Mouse (Mus musculus): ENCODE measurements around the gene Cldn14. TPM values are rescaled to one million over a fixed set of nuclear protein-coding genes. Genes with fewer than 3 reads are reported as not detected.

The Cldn14 gene
- polyA plus RNA-seq, 1 experiment, result 1.0 TPM

GRCm38 (mm10) chr16:93947396-93947795 lies 61.2 kb downstream of the Cldn14 start:
- Histone ChIP-seq H3K36me3 (ENCODE audit: control insufficient read depth, insufficient read depth, low read length) (no peaks in the 10 kb centered on the region), H3K27ac (ENCODE audit: control insufficient read depth, insufficient read depth, low read depth, low read length) (no peak overlapping the region; the same call in 1 of the 2 replicates), H3K27me3 (ENCODE audit: control insufficient read depth, insufficient read depth, low read length) (no peaks in the 10 kb centered on the region), H3K4me3 (ENCODE audit: control insufficient read depth, low read depth, low read length) (no peak overlapping the region), H3K4me1 (ENCODE audit: control insufficient read depth, insufficient read depth, low read length) (no peaks in the 10 kb centered on the region)
- TF ChIP-seq CTCF (IDR thresholded peaks at IDR 0.05; ENCODE audit: control insufficient read depth, insufficient read depth, insufficient replicate concordance, low read depth, low read length) (no peak), POLR2A (IDR thresholded peaks at IDR 0.05; ENCODE audit: control insufficient read depth, low read depth, low read length) (no peak)

DNA sequence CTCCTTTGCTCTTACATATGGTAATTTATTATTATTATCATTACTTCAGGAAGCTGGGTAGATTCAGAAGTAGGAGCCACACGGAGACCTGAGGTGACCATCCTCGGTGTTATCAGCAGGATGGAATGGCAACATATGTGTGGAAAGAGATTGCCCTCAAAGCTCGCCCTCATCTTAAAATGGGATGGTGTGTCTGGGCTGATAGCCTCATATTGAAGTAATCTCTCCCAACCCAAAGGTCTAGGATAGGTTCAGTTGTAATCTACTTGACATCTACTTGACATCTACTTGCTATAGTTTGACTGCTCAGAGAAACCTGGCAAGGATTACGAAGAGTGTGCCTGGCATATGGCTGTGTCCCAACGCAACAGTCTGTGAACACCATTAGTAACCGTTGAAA lies 64.3 kb downstream of the Cldn14 start:
- no peak for TF ChIP-seq CTCF (IDR thresholded peaks at IDR 0.05; ENCODE audit: control insufficient read depth, insufficient read depth, insufficient replicate concordance, low read depth, low read length)
- TF ChIP-seq POLR2A (IDR thresholded peaks at IDR 0.05; ENCODE audit: control insufficient read depth, low read depth, low read length), result no peak
- H3K4me3 ChIP-seq (ENCODE audit: control insufficient read depth, low read depth, low read length), result no peak overlapping the region

GRCm38 (mm10) chr16:93942796-93943502 lies 65.7 kb downstream of the Cldn14 start:
- H3K27ac ChIP-seq (ENCODE audit: control insufficient read depth, insufficient read depth, low read depth, low read length), result no peak overlapping the region
- TF ChIP-seq CTCF (IDR thresholded peaks at IDR 0.05; ENCODE audit: control insufficient read depth, insufficient read depth, insufficient replicate concordance, low read depth, low read length) (no peak), POLR2A (IDR thresholded peaks at IDR 0.05; ENCODE audit: control insufficient read depth, low read depth, low read length) (no peak)
- H3K4me3 ChIP-seq (ENCODE audit: control insufficient read depth, low read depth, low read length), result no peak overlapping the region
- no peaks in the 10 kb centered on the region; the same call in 1 of the 2 replicates for H3K4me1 ChIP-seq (ENCODE audit: control insufficient read depth, insufficient read depth, low read length)
- H3K27me3 ChIP-seq (ENCODE audit: control insufficient read depth, insufficient read depth, low read length), result no peaks in the 10 kb centered on the region
- H3K36me3 ChIP-seq (ENCODE audit: control insufficient read depth, insufficient read depth, low read length), result no peaks in the 10 kb centered on the region

More for the DNA sequence above, 64.3 kb downstream of the Cldn14 start:
- H3K27ac ChIP-seq (ENCODE audit: control insufficient read depth, insufficient read depth, low read depth, low read length), result no peak overlapping the region
- no peaks in the 10 kb centered on the region for H3K36me3 ChIP-seq (ENCODE audit: control insufficient read depth, insufficient read depth, low read length)
- H3K4me1 ChIP-seq (ENCODE audit: control insufficient read depth, insufficient read depth, low read length), result no peaks in the 10 kb centered on the region
- no peaks in the 10 kb centered on the region for H3K27me3 ChIP-seq (ENCODE audit: control insufficient read depth, insufficient read depth, low read length)

GRCm38 (mm10) chr16:93941781-93942567 lies 66.7 kb downstream of the Cldn14 start:
- no peak overlapping the region for H3K4me3 ChIP-seq (ENCODE audit: control insufficient read depth, low read depth, low read length)
- TF ChIP-seq POLR2A (IDR thresholded peaks at IDR 0.05; ENCODE audit: control insufficient read depth, low read depth, low read length) (no peak), CTCF (IDR thresholded peaks at IDR 0.05; ENCODE audit: control insufficient read depth, insufficient read depth, insufficient replicate concordance, low read depth, low read length) (no peak)
- H3K27ac ChIP-seq (ENCODE audit: control insufficient read depth, insufficient read depth, low read depth, low read length), result no peak overlapping the region
- no peaks in the 10 kb centered on the region for H3K27me3 ChIP-seq (ENCODE audit: control insufficient read depth, insufficient read depth, low read length)
- H3K4me1 ChIP-seq (ENCODE audit: control insufficient read depth, insufficient read depth, low read length), result no peaks in the 10 kb centered on the region; the same call in 1 of the 2 replicates
- no peaks in the 10 kb centered on the region for H3K36me3 ChIP-seq (ENCODE audit: control insufficient read depth, insufficient read depth, low read length)

DNA sequence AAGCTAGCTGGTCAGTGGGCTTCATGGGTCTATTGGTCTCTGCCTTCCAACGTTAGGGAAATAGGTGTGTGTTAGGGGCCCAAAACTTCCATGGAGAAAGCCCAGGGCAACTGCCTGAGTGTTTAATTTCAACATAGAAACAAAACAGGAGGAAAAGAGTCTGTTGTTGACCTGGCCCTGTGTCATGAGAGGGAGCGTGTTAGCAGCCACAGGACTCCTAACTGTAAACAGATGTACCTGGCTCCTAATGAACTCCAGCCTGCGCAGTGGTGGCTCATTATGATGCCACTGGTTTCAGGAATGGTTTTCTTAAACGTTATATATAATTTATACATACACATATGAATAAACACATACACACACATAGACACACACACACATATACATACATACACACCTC lies 68.7 kb downstream of the Cldn14 start:
- H3K27ac ChIP-seq (ENCODE audit: control insufficient read depth, insufficient read depth, low read depth, low read length), result no peak overlapping the region
- TF ChIP-seq CTCF (IDR thresholded peaks at IDR 0.05; ENCODE audit: control insufficient read depth, insufficient read depth, insufficient replicate concordance, low read depth, low read length) (no peak), POLR2A (IDR thresholded peaks at IDR 0.05; ENCODE audit: control insufficient read depth, low read depth, low read length) (no peak)
- no peaks in the 10 kb centered on the region for H3K27me3 ChIP-seq (ENCODE audit: control insufficient read depth, insufficient read depth, low read length)
- no peaks in the 10 kb centered on the region for H3K36me3 ChIP-seq (ENCODE audit: control insufficient read depth, insufficient read depth, low read length)
- no peaks in the 10 kb centered on the region; the same call in 1 of the 2 replicates for H3K4me1 ChIP-seq (ENCODE audit: control insufficient read depth, insufficient read depth, low read length)
- no peak overlapping the region for H3K4me3 ChIP-seq (ENCODE audit: control insufficient read depth, low read depth, low read length)

DNA sequence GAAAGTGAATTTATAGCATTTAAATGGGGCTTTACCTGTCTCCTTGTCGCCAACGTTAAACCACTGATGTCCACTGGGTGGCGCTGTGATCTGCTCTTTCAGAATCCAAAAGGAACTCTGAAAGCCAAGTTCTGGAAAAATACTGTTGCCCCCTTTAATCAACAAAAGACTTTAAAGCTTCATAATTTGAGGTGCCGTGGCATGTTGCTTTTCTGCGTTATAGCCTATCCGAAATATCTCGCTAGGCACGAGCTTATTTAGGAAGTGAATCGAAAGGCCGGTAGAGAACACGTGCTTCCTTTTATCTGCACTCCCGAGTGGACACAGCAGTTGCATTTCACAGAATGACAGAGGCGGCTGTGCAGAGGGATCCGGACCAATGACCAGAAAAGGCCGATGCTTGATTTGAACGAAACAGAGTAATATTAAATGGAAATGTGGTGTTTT lies 70.2 kb downstream of the Cldn14 start:
- Histone ChIP-seq H3K4me3 (ENCODE audit: control insufficient read depth, low read depth, low read length) (peak overlapping the region; percentile 20; the same call in 1 of the 2 replicates), H3K4me1 (ENCODE audit: control insufficient read depth, insufficient read depth, low read length) (peaks cover 3% of the 10 kb centered on the region), H3K36me3 (ENCODE audit: control insufficient read depth, insufficient read depth, low read length) (no peaks in the 10 kb centered on the region), H3K27ac (ENCODE audit: control insufficient read depth, insufficient read depth, low read depth, low read length) (no peak overlapping the region), H3K27me3 (ENCODE audit: control insufficient read depth, insufficient read depth, low read length) (no peaks in the 10 kb centered on the region)
- TF ChIP-seq POLR2A (IDR thresholded peaks at IDR 0.05; ENCODE audit: control insufficient read depth, low read depth, low read length) (no peak), CTCF (IDR thresholded peaks at IDR 0.05; ENCODE audit: control insufficient read depth, insufficient read depth, insufficient replicate concordance, low read depth, low read length) (no peak)

DNA sequence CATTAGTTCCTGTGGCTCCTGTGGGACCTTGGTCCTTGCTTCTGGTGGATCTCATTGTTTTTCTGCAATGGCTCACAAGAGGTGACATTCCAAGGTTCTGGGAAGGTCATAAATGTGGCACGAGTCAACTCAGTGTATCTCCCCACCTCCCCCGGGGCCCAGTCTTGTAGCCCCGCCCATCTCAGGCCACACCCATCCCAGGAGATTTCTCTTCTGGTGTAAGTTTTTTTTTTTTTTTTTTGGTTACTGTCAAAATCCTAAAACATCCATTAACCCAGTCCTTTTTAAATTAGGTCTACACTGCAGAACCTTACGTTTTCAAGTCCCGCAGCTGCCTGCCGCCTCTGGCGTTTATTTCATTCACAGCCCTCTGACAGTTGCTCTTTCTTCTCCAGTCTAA lies 73.6 kb downstream of the Cldn14 start:
- H3K27me3 ChIP-seq (ENCODE audit: control insufficient read depth, insufficient read depth, low read length), result no peaks in the 10 kb centered on the region
- peaks cover 3% of the 10 kb centered on the region for H3K4me1 ChIP-seq (ENCODE audit: control insufficient read depth, insufficient read depth, low read length)
- no peak overlapping the region for H3K27ac ChIP-seq (ENCODE audit: control insufficient read depth, insufficient read depth, low read depth, low read length)
- H3K4me3 ChIP-seq (ENCODE audit: control insufficient read depth, low read depth, low read length), result no peak overlapping the region
- H3K36me3 ChIP-seq (ENCODE audit: control insufficient read depth, insufficient read depth, low read length), result no peaks in the 10 kb centered on the region
- TF ChIP-seq POLR2A (IDR thresholded peaks at IDR 0.05; ENCODE audit: control insufficient read depth, low read depth, low read length), result no peak
- no peak for TF ChIP-seq CTCF (IDR thresholded peaks at IDR 0.05; ENCODE audit: control insufficient read depth, insufficient read depth, insufficient replicate concordance, low read depth, low read length)

All from testis, adult 2 months (tissue).